Mouse (Mus musculus): ENCODE results near the gene Clasp1.

DNA sequence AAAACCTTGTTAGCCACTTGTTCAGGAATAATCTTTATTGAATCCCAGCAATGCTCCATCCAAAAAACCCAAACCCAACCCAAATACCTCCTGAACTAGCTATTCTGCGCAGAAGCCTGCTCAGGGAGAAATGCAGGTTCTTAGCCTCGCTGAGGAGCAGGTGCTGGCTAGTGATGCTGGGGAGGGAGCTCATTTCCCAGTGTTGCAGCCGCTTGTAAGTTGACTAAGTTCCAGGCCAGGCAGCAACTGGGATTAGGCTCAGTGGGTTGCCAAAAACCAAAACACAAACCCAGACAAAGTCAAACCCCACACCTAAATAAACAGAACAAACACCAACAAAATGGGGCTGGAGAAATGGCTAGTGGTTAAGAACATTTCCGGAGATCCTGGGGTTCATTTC is 20.4 kb downstream of the Clasp1 start:
- TF ChIP-seq CTCF (IDR thresholded peaks at IDR 0.05; ENCODE audit: low read depth) (no peak), EP300 (IDR thresholded peaks at IDR 0.05; ENCODE audit: low read depth) (no peak)

Data from heart, postnatal 0 days (tissue).